Mouse (Mus musculus) left cerebral cortex, adult 2 months (tissue): Measurements from ENCODE around the gene Ick. TPM values are rescaled to one million over a fixed set of nuclear protein-coding genes. Genes with fewer than 3 reads are reported as not detected.
"Not testable (repeated sequence)": the region's sequence is repeated elsewhere in the genome, so short reads cannot be mapped to it uniquely, and the experiment has no call there.

Experiments
- DNase-seq, 2 experiments: peaks; one replicate each; pipeline ENCODE4 v3.0.0; 2021 to 2022; ENCODE audit warnings: low spot score in 2 of 2, mixed read lengths in 1 of 2; ENCODE audit errors: extremely low spot score in 1 of 2
- H3K27ac ChIP-seq: fragments of 200-600 bp; 2 replicates; pipeline ENCODE4 v1.8.1; 2022
- H3K4me3 ChIP-seq: fragments of 200-600 bp; 2 replicates; pipeline ENCODE4 v1.8.1; 2022
- CTCF ChIP-seq: fragments of 200-600 bp; IDR thresholded peaks from 2 replicates; pipeline ENCODE4 v1.8.1; 2022; ENCODE audit warnings: antibody characterized with exemption, mild to moderate bottlenecking, moderate library complexity
- intact Hi-C: fragments of 180-260 bp; cut with DNase I; formaldehyde crosslinking; loops from one replicate; pipeline ENCODE4 v1.15.1; 2025
- total RNA-seq, 2 experiments: library from RNA; stranded (reverse); gene quantifications; 2 replicates each; pipeline ENCODE4 v1.2.3; 2021

Gene Ick
- total RNA-seq, 2 experiments from 2014 or later, result 17.4 to 19.2 TPM

GRCm38 (mm10) chr9:78157221-78157620 lies 48.2 kb downstream of the Ick start:
- no peak overlapping the region for H3K27ac ChIP-seq
- intact Hi-C loops, result no loop called here
- TF ChIP-seq CTCF, result no peak
- H3K4me3 ChIP-seq, result no peak overlapping the region
- DNase-seq, result no peak

GRCm38 (mm10) chr9:78163291-78163690 lies 54.3 kb downstream of the Ick start:
- H3K4me3 ChIP-seq, result no peak overlapping the region
- TF ChIP-seq CTCF, result no peak
- intact Hi-C loops, result no loop called here
- no peak overlapping the region for H3K27ac ChIP-seq
- no peak for DNase-seq

GRCm38 (mm10) chr9:78164741-78165140 lies 55.7 kb downstream of the Ick start:
- TF ChIP-seq CTCF, result no peak

GRCm38 (mm10) chr9:78165454-78165853 lies 56.5 kb downstream of the Ick start:
- intact Hi-C loops, result loop anchor here (5.0 kb wide), 1 partner anchor 53 kb away; no protein-coding TSS in a partner anchor
- Histone ChIP-seq H3K4me3 (no peak overlapping the region), H3K27ac (no peak overlapping the region)
- no peak for TF ChIP-seq CTCF
- DNase-seq, result no peak

More at GRCm38 (mm10) chr9:78164741-78165140, 55.7 kb downstream of the Ick start:
- no peak for DNase-seq
- Histone ChIP-seq H3K27ac (no peak overlapping the region), H3K4me3 (no peak overlapping the region)
- intact Hi-C loops, result loop anchor here (5.0 kb wide), 1 partner anchor 52 kb away; no protein-coding TSS in a partner anchor

GRCm38 (mm10) chr9:78166694-78167452 lies 57.9 kb downstream of the Ick start:
- TF ChIP-seq CTCF, result no peak
- Histone ChIP-seq H3K4me3 (no peak overlapping the region), H3K27ac (no peak overlapping the region)
- no peak for DNase-seq
- intact Hi-C loops, result loop anchor here (5.0 kb wide), 1 partner anchor 55 kb away; no protein-coding TSS in a partner anchor

- no peak for TF ChIP-seq CTCF
- H3K27ac ChIP-seq, result no peak overlapping the region
- intact Hi-C loops, result loop anchor here (5.0 kb wide), 1 partner anchor 55 kb away; no protein-coding TSS in a partner anchor
- no peak overlapping the region for H3K4me3 ChIP-seq
- no peak for DNase-seq
Measured at GRCm38 (mm10) chr9:78167453-78167969, 58.5 kb downstream of the Ick start.

- DNase-seq, result no peak
Measured at GRCm38 (mm10) chr9:78168864-78169263, 59.9 kb downstream of the Ick start.

GRCm38 (mm10) chr9:78174016-78174415 lies 65.0 kb downstream of the Ick start:
- TF ChIP-seq CTCF, result no peak
- intact Hi-C loops, result loop anchor here (2.0 kb wide), 1 partner anchor 263 kb away; no protein-coding TSS in a partner anchor
- Histone ChIP-seq H3K27ac (no peak overlapping the region), H3K4me3 (no peak overlapping the region)
- DNase-seq, result no peak

More at GRCm38 (mm10) chr9:78168864-78169263, 59.9 kb downstream of the Ick start:
- intact Hi-C loops, result loop anchor here (5.0 kb wide), 1 partner anchor 57 kb away; no protein-coding TSS in a partner anchor
- no peak overlapping the region for H3K4me3 ChIP-seq
- TF ChIP-seq CTCF, result peak; percentile 18
- H3K27ac ChIP-seq, result no peak overlapping the region

GRCm38 (mm10) chr9:78174925-78175276 lies 65.9 kb downstream of the Ick start:
- not testable (repeated sequence) for H3K27ac ChIP-seq, DNase-seq, H3K4me3 ChIP-seq
- intact Hi-C loops, result loop anchor here (2.0 to 5.0 kb wide), 2 partner anchors 264 to 272 kb away; partner anchors contain the start of genes Gm17324 and Mto1

- TF ChIP-seq CTCF, result no peak
- peak overlapping the region; percentile 89 for H3K4me3 ChIP-seq
- H3K27ac ChIP-seq, result peak overlapping the region; percentile 98
- DNase-seq, result peak; percentile 92 to 94
- intact Hi-C loops, result loop anchor here (2.0 to 5.0 kb wide), 4 partner anchors 15 to 272 kb away; partner anchors contain the start of genes Gm17324 and Mto1
Measured at GRCm38 (mm10) chr9:78175277-78176200, 66.5 kb downstream of the Ick start.

GRCm38 (mm10) chr9:78176201-78176727 lies 67.3 kb downstream of the Ick start:
- intact Hi-C loops, result loop anchor here (2.0 to 5.0 kb wide), 3 partner anchors 15 to 271 kb away; partner anchors contain the start of genes Gm17324 and Mto1
- peak; percentile 33 to 47 for DNase-seq
- Histone ChIP-seq H3K27ac (peak overlapping the region; percentile 98), H3K4me3 (peak overlapping the region; percentile 89)
- peak; percentile 52 for TF ChIP-seq CTCF
